Mouse (Mus musculus) erythroblast, adult 5-6 weeks (primary cell): ENCODE results near the gene Tm6sf1. TPM values are rescaled to one million over a fixed set of nuclear protein-coding genes. Genes with fewer than 3 reads are reported as not detected.
A peak's percentile ranks its signal among the peaks of the same experiment; 100 is the strongest.
"Not testable (repeated sequence)": the region's sequence is repeated elsewhere in the genome, so short reads cannot be mapped to it uniquely, and the experiment has no call there.

Source experiments
- ATAC-seq: replicated peaks from 2 replicates; pipeline ENCODE4 v1.8.0; 2016; ENCODE audit warnings: moderate number of reproducible peaks, mild to moderate bottlenecking, moderate TSS enrichment, inconsistent platforms; ENCODE audit not compliant: poor library complexity, low FRiP score, severe bottlenecking
- total RNA-seq, 2 experiments: library from RNA; stranded (forward) in 1 of 2; stranded (reverse) in 1 of 2; fragments of 150-400 nt in 1 of 2; fragments of 200-764, 138-1000 nt in 1 of 2; gene quantifications; 2 replicates each; pipeline versions ENCODE4 v1.2.3 to v1.2.4; 2015 to 2017; ENCODE audit warnings: low replicate concordance in 2 of 2

Gene Tm6sf1
- total RNA-seq (2015; ENCODE audit: low replicate concordance): 35.3 and 48.8 TPM in 2 replicates
- 37.1 and 44.6 TPM in 2 replicates for total RNA-seq (2017; ENCODE audit: low replicate concordance)

DNA sequence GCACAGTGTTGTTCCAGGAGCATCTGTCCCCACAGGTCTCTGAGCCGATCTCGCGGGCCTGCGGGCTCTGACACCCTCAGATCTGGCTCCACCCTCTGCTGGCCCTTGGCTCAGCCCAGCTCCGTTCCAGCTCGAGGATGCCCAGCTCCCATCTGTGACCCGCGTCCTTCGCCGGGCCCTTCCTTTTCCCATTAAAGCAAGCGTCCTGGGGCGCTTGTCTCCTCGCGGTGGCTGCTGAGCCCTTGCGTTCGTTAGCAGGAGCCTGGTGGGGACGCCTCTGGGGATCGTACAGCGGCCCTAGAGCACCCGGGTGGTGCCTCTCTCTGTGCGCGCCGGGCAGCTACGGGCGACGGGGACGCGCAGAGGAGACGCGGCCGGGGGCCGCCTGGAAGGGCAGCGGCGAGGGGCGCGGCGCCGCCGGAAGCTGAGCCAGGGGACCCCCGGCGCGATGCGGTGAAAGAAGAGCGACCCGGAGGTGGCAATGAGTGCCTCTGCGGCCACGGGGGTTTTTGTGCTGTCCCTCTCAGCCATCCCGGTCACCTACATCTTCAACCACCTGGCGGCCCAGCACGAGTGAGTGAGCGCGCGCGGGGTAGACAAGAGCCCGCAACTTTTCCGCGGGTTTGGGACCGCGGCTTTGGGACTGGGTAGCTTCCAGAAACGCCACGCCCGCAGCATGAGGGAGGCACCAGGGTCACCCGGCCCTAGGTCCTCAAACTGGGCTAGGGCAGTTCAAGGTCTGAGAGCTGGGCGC, at the start of gene Tm6sf1:
Gene Tm6sf1, plus strand, starts transcription at position 34 of the 754 bp plus-strand sequence.
- no peak for ATAC-seq

DNA sequence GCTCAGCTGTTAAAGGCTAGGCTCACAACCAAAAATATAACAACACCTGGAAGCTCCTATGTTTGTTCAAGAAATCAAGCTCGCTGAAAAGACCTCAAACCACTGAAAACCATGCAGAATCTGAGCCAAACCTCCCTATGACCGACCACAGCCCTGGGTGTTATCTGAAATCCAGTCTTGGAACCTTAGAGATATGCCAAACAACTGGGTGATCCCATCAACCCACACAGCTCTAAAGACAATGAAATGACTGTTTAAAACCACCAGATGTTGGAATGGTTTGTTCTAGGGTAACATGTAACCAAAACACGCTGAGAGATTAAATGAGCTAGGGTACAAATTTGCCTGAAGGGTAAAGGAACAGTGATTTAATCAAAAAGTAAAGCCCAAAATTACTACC, 33.9 kb upstream of the Tm6sf1 start:
- no peak for ATAC-seq

DNA sequence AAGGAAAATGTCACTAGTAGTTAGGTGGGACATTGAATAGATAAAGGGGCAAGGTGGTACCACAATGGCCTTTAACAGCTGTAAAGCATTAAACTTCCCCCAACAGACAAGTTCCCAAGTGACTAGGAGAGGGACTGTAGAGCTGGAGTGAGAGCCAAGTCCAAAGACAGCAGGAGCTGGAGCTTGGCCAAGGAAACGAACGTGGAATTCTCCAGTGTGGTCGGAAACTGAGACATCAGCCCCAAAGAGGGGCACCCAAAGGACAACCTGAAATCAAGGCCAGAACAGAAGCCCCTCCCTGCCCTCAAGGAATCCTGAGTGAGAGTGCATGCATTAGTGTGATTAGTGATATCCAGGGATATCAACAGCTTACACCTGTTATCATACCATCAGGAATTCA, 33.4 kb upstream of the Tm6sf1 start:
- ATAC-seq: no peak

DNA sequence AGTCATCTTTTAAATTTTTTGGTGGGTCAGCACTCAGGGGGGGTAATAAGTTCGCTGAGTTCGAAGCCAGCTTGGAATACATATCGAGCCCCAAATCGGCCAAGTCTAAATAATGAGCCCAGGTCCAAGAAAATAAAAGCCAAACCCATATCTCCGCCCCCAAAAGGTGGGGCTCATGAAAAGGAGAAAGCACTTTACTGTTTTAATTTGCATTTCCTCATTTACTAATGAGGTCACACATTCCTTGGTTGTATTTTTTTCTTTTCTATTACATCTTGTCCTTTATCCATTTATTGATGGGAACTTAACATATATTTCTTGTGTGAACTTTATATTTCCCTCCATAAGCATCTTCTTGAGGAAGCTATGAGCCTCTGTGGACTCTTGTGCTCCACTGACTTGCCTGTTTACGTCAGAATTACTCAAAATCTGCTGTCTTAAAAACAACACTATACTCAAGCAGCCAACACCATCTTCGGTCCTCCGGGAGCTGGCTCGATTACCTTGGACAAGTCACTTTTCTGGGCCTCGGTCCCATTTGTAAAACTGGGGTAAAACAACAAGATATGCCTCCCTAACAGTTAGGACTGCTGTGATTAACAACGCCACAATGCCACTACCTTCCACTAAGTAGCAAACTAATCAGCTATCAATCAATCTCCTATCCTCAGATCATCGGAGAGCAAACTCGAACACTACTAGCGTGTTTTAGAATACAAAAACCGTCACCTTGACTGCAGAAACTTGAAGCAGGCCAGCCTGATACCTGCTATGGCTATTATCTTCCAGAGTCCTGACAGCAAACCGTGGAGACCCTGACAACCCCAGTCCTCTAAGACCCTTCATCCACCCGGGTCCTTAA, 30.8 kb upstream of the Tm6sf1 start:
- no peak for ATAC-seq

DNA sequence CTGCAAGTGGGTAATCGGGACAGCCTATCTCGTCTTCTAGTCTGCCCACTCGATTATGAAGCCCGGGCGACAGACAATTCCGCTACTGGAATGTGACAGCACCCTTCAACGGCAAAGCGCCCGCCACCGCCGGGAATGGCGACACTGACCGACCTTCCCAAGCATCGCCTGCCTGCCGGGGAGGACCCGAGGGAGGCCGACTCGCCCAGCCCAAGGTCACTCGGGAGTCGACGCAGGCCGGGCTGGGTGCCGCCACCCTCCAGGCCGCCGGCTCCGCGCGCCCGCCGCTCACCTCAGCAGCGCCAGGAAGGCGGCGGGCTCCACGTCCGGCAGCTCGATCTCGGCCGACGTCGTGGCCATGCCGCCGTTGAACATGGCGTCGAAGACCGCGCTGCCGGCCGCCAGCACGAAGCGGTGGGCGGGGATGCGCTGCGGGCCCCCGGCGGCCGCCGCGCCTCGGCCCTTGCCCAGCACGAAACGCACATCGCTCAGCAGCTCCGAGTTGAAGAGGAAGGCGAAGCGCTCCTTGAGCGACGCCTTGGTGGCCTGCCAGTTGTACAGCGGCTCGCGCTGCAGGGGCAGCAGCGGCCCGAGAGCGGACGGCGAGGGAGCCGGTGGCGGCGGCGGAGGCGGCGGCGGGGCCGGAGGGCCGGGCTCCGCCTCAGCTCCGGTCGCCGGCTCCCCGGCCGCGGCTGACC, 30.0 kb upstream of the Tm6sf1 start:
- ATAC-seq: peak; percentile 60

DNA sequence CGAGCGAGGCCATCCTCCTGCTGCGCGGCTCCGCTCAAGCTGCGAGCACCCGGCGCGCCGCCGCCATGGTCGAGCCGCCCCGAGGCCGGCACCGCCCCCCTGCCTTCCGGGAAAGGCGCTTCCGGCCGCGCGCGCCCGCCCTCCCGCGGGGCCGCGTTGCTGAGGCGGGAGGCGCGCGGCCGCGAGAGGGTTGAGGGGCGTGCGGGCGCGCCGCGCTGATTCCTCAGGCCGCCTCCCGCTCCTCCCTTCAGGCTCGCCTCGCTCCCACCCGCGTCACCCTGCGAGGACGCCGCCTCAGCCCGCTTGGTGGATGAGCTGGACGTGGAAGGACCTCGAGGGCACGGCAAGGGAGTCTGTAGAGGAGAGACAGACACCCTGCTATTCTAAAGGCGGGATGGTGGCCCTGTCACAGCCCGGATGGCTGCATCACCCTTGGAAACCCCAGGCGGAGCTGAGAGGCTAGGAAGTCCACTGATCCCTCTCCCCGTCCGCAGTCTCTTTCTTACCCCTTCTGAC, 29.4 kb upstream of the Tm6sf1 start, which contains the start of gene Btbd1:
Gene Btbd1, minus strand, starts transcription at position 53 of the 516 bp plus-strand sequence.
- ATAC-seq: peak; percentile 71

DNA sequence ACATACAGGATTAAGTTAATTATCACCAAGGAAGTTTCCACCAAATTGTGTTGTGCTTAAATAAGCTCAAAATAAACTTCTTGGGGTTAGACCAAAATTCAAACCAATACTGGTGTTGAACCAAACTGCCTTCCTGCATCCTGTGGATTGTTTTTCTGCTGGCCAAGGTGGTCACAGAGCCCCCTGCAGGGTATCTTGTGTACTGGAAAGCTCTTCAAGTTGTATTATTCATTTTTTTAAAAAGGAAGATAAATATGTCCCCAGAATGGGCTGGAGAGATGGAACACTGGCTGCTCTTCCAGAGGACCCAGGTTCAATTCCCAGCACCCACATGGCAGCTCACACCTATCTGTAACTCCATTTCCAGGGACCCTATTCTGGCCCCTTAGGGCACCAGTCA, 24.0 kb upstream of the Tm6sf1 start:
- no peak for ATAC-seq

DNA sequence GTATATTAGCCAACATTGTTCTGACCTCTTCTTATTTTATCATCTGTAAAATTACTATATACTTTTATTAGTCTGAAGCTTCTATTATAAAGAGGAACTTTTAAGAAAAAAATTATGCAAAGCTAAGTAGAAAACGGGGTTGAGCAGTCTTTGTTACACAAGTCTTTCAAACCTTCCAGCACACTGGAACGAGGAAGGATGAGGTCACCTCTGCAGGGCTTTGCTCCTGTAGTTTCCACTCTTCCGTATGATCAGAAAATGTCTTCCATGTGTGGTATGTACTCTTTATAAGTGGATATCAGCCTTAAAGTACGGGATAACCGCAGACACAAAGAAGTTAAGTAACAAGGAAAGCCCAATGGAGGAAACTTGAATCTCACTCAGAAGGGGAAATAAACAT, 23.4 kb upstream of the Tm6sf1 start:
- ATAC-seq: no peak

DNA sequence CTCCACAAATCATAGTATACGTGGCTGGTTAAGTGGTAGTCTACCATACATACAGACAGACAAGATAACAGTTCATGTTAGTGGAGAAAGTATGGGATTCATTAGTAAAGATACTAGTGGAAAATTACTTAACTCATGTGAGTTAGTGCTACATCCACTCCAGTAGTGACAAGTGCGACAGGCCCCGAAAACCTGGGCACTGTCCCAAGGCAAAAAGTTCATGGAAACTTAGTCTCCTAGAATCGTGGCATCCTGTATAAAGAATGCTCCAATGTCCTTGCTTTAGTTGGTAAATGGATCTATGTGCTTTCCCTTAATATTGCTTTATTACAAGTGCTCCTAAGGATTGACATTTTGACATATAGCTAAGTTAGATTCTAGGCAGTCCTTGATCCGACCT, 21.0 kb upstream of the Tm6sf1 start:
- not testable (repeated sequence) for ATAC-seq

DNA sequence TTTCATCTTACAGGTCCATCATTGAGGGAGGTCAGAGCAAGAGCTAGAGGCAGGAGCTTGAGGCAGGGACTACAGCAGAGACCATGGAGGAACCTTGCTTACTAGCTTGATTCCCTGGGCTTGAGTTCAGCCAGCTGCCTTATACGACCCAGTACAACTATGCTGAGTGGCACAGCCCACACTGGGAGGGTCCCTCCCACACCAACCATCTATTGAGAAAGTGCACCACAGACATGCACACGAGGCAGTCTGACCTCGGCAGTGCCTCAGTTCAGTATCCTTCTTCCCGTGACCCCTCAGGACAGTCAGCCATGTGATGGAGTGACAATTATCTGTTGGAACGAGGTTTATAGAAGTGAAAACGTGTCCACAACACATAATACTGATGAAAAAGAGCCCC, 19.1 kb upstream of the Tm6sf1 start:
- no peak for ATAC-seq

DNA sequence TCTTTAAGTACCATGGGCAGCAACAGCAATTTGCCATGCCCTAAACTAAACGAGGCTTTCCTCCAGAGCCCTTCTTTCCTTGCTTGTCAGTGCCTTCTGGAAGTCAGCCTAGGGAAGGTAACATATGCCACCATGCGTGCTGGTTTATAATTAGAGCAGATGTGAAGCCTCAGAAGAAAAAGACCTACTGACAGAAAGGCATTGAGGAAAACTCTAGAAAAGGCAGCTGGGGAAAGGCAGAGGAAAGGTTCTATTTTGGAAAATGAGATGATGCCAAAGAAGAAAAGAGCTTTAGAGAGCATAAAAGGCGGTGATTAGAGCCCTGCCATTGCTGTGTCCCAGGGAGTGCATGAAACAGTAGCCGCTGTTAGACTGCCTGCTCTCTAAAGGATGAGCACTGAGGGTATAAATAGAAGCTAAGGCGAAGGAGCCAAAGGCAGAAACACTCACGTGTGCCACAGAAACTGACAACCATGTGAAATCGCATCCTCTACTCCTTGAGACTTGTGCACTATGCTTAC, 18.1 kb upstream of the Tm6sf1 start:
- ATAC-seq: no peak

DNA sequence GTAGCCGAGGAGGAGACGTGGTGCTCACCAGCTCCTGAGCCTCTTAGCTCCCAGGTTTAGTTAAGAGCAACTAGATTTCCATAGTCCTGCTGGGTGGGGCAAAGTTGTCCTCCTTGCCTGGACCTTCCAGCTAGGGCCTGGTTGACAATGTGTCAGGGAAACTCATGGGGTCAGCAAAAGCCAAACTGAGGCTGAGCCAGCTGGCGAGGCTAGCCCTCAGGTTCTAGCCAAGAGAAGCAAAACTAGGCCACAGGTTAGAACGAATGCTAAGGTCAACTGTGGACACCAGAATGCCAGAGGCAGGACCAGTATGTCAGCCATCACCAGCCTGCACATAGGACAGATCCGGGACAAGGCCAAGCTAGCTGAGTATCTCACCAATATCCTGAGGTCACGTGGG, 17.4 kb upstream of the Tm6sf1 start:
- ATAC-seq: no peak

DNA sequence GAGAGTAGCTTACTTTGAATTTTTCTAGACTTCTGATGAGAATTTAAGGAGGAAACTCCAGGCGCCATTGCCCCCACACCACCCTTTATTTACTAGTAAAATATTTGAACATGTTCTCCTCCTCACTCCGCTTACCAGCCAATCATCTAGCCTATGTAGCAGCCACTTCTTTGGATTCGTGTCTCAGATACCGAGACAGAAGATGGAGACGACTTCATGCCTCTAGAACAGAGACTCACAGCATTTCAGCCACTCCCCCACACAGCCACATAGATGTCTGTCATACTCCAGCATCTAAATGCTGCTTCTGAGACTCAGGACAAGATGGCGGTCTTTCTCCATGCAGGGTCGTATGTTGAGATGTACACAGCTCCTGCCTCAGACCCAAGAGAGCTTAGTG, 16.7 kb upstream of the Tm6sf1 start:
- no peak for ATAC-seq

DNA sequence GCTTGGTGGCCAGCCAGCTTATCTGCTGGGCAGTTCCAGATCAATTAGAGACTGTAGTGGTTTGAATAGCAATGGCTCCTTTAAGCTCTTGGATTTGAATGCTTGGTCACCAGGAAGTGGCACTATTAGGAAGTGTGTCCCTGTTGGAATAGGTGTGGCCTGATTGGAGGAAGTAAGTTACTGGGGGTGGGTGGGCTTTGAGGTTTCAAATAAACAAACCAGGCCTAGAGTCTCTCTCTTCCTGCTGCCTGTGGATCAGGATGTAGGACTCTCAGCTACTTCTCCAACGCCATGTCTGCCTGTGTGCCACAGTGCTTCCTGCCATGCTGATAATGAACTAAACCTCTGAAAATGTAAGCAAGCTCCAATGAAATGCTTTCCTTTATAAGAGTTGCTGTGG, 15.8 kb upstream of the Tm6sf1 start:
- no peak for ATAC-seq

DNA sequence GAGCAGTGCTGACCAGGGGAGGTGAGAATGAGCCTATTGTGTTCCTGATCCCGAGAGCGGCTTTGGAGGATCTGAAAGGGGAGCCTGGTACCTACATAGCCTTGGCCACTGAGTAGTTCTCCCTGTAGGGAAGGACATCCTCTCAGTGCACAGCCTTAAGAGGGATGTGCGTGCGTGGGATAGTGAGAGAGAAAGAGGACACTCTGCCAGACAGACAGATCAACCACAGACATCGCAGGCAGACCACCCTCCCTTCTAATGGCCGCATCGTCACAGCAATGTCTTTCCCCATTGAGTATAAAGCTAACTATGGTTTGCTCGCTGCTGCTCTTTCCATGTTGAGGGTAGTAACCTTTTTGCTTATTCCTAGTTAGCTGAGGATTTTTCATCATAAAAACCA, 14.9 kb upstream of the Tm6sf1 start:
- no peak for ATAC-seq

DNA sequence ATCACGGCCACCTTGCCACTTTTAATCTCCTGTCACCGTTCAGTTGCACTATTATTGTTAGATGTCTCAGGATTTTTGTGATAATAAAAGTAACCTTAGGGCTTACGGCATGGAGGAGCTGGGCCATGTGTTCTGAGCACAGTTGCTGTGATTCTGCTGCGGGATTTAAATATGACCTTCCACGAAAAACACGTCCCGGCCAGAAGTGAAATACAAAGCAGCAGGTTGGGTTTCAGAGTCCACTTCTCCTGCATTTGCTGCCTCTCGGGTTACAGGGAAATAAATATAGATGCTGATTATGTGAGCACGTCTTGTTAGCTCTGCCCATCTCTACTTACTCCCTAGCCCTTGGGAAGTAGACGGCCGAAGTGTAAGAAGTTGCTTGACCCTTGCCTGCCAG, 14.0 kb upstream of the Tm6sf1 start:
- ATAC-seq: no peak

DNA sequence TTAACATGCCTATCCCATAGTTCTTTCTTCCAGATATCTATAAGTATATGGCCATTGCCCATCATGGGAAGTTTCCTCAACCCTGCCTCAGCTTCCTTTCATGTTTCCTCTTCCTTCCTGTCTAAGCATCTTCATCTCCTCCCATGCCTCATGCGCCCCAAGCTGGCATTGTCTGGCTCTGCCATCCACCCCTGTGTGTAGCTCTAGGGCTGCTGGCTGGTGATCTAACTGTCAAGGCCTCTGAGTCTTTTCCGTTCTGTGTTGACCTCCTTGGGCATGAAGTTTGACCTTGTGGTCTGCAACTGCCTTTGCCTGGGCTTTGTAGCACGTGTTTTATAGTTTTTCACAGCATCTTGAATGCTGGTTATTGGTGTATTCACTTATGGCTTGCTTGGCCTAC, 13.5 kb upstream of the Tm6sf1 start:
- ATAC-seq: no peak

DNA sequence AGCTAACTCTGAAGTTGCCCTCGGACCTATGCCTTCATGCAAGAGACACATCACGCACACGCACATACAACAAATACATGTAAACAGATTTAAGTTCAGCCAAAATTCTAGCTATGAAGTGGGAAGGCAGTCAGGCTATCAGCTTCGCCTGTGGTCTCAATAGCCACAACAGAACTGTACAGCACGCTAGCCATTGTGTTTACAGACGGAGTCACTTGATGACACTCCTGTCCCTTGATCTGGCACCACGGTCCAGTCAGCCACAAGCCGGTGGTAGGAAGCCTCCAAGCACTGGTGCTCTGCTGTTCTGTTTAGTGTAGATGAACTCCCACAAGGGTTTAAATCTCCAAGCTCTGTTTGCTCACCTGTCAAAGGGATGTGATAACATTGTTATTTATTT, 12.8 kb upstream of the Tm6sf1 start:
- no peak for ATAC-seq

DNA sequence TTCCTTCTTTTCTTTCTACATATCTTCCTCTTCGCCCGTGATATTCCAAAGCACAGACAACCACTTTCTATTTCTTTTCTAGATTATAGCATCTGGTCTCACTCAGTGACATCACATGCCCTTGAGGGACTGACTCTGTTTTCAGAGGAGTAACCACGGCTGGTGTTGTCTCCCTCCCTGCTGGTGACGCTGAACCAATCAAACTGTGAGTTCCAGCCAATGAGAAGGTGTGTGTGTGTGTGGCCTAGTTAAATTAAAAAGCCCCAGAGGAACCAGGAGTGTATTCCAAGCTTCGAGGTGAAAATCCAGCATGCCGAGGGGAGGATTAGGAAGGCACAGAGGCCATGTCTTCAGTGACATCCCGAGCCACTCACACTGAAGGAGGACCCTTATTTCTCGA, 11.8 kb upstream of the Tm6sf1 start:
- no peak for ATAC-seq

DNA sequence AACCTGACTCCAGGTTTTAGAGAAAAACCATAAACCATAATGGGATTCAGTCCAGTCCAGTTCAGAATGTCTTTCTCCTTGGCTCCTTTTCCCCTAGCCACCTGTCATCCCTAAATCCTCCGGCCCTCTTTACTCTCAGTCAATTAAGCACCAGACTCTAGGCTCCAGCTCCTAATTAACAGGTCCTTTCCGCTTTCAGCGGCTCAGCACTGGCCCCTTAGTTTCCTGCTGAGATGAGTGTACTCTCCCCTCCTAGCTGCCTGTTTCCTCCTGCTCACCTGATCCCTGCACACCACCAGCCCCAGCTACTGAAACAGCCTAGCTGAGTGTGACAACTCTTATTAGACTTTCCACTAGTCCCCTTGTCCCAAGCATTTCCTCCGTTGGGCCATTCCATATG, 11.0 kb upstream of the Tm6sf1 start:
- no peak for ATAC-seq
